Mouse (Mus musculus) stomach, embryonic 14.5 days (tissue): ENCODE results near the gene Kmt2d. TPM values are rescaled to one million over a fixed set of nuclear protein-coding genes. Genes with fewer than 3 reads are reported as not detected.
A peak's percentile ranks its signal among the peaks of the same experiment; 100 is the strongest.

Experiments used
- ATAC-seq: fragments of 200-750 bp; cut with Nextera tagmentation; 2 replicates; pipeline ENCODE4 v1.8.0; 2017; ENCODE audit warnings: low read depth, moderate TSS enrichment; ENCODE audit not compliant: insufficient number of reproducible peaks, insufficient read depth, low FRiP score
- H3K27ac ChIP-seq: fragments of 300-500 bp; sonication (generic); 2 replicates; pipeline ENCODE4 v1.5.1; 2014; ENCODE audit warnings: mild to moderate bottlenecking, low read length, moderate library complexity, mixed read lengths
- H3K27me3 ChIP-seq: fragments of 300-500 bp; sonication (generic); 2 replicates; pipeline ENCODE4 v1.6.1; 2014; ENCODE audit warnings: low read length, control low read depth, mixed read lengths; ENCODE audit not compliant: control insufficient read depth, insufficient read depth
- H3K36me3 ChIP-seq: fragments of 300-500 bp; sonication (generic); 2 replicates; pipeline ENCODE4 v1.6.1; 2014; ENCODE audit warnings: mild to moderate bottlenecking, control low read depth, low read length, moderate library complexity, mixed read lengths; ENCODE audit not compliant: control insufficient read depth, insufficient read depth
- H3K4me1 ChIP-seq: fragments of 300-500 bp; sonication (generic); 2 replicates; pipeline ENCODE4 v1.6.1; 2014; ENCODE audit warnings: low read length, control low read depth, mixed read lengths; ENCODE audit not compliant: control insufficient read depth, insufficient read depth
- H3K4me2 ChIP-seq: fragments of 300-500 bp; sonication (generic); replicated peaks from 2 replicates; pipeline ENCODE4 v1.6.1; 2014; ENCODE audit warnings: low read depth, low read length, control low read depth
- H3K4me3 ChIP-seq: fragments of 300-500 bp; sonication (generic); 2 replicates; pipeline ENCODE4 v1.5.1; 2014; ENCODE audit warnings: low read depth, low read length, control low read depth
- H3K9ac ChIP-seq: fragments of 300-500 bp; sonication (generic); replicated peaks from 2 replicates; pipeline ENCODE4 v1.6.1; 2014; ENCODE audit warnings: low read depth, mild to moderate bottlenecking, control low read depth, low read length, moderate library complexity, mixed read lengths
- H3K9me3 ChIP-seq: fragments of 300-500 bp; sonication (generic); 2 replicates; pipeline ENCODE4 v1.6.1; 2016; ENCODE audit warnings: low read depth, low read length, control low read depth; ENCODE audit not compliant: control insufficient read depth
- WGBS: fragments of 180-500 bp; shearing (Covaris S2); extraction: QIAGEN DNeasy Blood & Tissue Kit; methylation state at CpG from one replicate; pipeline ENCODE4 v1.1.7; 2014; 5-methylcytosine and 5-hydroxymethylcytosine counted together
- polyA plus RNA-seq: library from polyadenylated mRNA; unstranded; fragments of >200 nt; fragmentation: Nextera tagmentation; extraction: Ambion mirVana; gene quantifications from 2 replicates; pipeline ENCODE4 v1.2.1, GENCODE M21; 2014

The Kmt2d gene
- polyA plus RNA-seq, 1 experiment from 2014 or later, result 21.4 TPM

DNA sequence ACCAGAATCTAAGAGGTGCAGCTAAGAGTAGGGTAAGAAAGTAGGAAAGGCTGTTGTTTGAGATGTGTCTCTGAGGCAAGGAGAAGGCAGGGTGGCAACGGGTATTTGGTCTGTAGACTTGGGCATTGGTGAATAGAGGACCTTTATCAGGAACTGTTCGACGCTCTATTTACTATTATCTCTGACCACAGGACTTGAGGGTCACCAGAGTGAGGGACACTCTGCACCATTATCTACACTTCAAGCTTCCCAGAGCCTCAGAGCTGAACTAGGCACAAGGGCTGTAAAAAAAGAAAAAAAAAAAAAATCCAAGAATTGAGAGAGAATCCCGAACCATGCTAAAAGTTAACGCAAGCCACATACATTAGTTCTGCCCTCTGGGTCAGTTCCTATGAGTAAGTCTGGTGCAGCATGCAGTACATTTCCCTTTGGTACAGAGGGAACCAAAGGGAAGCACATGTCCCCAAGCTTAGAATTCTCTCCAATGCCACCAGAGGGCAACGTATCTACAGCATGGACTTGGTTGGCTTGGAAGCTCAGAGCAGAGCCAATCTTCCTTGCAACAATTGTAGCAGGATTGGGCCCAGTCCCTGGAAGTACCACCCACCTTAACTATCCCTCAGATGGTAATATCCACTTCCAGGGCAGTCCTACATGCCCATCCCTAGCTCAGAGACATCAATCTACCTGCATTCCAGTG is 21.1 kb upstream of the Kmt2d start:
- peaks cover 19% of the 10 kb centered on the region for H3K4me1 ChIP-seq
- H3K27me3 ChIP-seq, result peaks cover 31% of the 10 kb centered on the region
- no peaks in the 10 kb centered on the region for H3K9me3 ChIP-seq
- H3K36me3 ChIP-seq, result no peaks in the 10 kb centered on the region
- no peak overlapping the region for H3K27ac ChIP-seq
- 37% methylated on average over 6 of the region's 6 CpGs for WGBS
- no peak overlapping the region for H3K4me3 ChIP-seq
- H3K4me2 ChIP-seq, result no peak overlapping the region
- ATAC-seq, result peak; percentile 53; the same call in 1 of the 2 replicates
- H3K9ac ChIP-seq, result no peak overlapping the region

DNA sequence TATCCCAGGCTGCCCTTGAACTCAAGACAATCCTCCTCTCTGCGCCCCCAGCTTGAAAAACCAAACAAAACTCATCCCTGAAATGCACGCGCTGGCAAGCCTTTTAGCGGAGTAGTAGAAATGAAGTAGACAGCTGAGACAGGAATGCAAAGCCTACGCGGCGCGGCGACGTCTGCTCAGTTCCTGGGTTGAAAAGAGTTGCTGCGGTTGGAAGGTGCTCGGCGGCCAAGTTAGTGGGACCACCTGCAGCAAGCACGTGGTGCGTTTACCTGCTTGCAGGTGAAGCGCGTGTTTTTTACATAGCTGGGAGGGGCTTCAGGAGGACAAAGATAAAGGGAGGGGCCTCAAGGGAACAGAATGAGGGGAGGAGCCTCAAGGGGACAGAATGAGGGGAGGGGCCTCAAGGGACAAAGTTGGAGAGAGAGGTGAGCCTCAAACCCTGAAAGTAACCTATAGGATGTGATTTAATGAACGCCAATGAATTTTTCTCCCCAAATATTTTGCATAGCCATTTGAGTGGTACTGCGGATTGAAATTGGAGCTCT is 20.3 kb upstream of the Kmt2d start:
- 11% methylated on average over 19 of the region's 19 CpGs for WGBS
- H3K36me3 ChIP-seq, result no peaks in the 10 kb centered on the region
- H3K27me3 ChIP-seq, result peaks cover 24% of the 10 kb centered on the region
- H3K4me2 ChIP-seq, result peak overlapping the region; percentile 23
- H3K9me3 ChIP-seq, result no peaks in the 10 kb centered on the region
- H3K27ac ChIP-seq, result no peak overlapping the region
- peaks cover 19% of the 10 kb centered on the region for H3K4me1 ChIP-seq
- ATAC-seq, result no peak
- peak overlapping the region; percentile 3; the same call in 1 of the 2 replicates for H3K4me3 ChIP-seq
- no peak overlapping the region for H3K9ac ChIP-seq

- WGBS, result 79% methylated on average over 7 of the region's 7 CpGs
- Histone ChIP-seq H3K27me3 (no peaks in the 10 kb centered on the region), H3K9ac (no peak overlapping the region), H3K36me3 (no peaks in the 10 kb centered on the region), H3K27ac (no peak overlapping the region), H3K9me3 (no peaks in the 10 kb centered on the region), H3K4me2 (no peak overlapping the region), H3K4me3 (no peak overlapping the region), H3K4me1 (no peaks in the 10 kb centered on the region)
- ATAC-seq, result no peak
These were observed 16.5 kb upstream of the Kmt2d start for GRCm38 (mm10) chr15:98887526-98887925.

- Histone ChIP-seq H3K36me3 (no peaks in the 10 kb centered on the region), H3K4me1 (0 out of 2 replicates have a peak, but pooled peaks cover under 1% of the 10 kb centered on the region), H3K4me3 (no peak overlapping the region), H3K4me2 (no peak overlapping the region), H3K27me3 (no peaks in the 10 kb centered on the region), H3K9ac (no peak overlapping the region), H3K27ac (no peak overlapping the region), H3K9me3 (no peaks in the 10 kb centered on the region)
- WGBS, result 53% methylated on average over 8 of the region's 8 CpGs
- no peak for ATAC-seq
These were observed 15.8 kb upstream of the Kmt2d start for GRCm38 (mm10) chr15:98886667-98887387.

DNA sequence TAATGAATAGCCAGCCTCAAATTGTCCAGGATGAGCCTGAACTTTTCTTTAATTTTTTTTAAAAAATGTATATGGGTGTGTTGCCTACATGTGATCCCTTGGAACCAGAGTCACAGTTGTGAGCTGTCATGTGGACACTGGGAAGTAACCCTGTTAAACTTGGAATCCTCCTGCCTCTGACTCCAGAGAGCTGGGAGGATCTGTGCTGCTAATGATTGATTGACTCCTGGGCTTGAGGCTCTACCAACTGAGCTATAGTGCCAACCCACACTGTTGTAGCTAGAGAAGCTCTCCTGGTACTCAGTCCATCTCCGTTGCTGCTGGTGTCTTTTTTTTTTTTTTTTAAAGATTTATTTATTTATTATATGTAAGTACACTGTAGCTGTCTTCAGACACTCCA is 13.1 kb upstream of the Kmt2d start:
- H3K9ac ChIP-seq, result no peak overlapping the region
- H3K4me1 ChIP-seq, result 0 out of 2 replicates have a peak, but pooled peaks cover 5% of the 10 kb centered on the region
- no peaks in the 10 kb centered on the region for H3K27me3 ChIP-seq
- no peak for ATAC-seq
- 33% methylated on average over 1 of the region's 1 CpGs for WGBS
- no peaks in the 10 kb centered on the region for H3K9me3 ChIP-seq
- H3K36me3 ChIP-seq, result no peaks in the 10 kb centered on the region
- no peak overlapping the region for H3K27ac ChIP-seq
- no peak overlapping the region for H3K4me3 ChIP-seq
- no peak overlapping the region for H3K4me2 ChIP-seq

DNA sequence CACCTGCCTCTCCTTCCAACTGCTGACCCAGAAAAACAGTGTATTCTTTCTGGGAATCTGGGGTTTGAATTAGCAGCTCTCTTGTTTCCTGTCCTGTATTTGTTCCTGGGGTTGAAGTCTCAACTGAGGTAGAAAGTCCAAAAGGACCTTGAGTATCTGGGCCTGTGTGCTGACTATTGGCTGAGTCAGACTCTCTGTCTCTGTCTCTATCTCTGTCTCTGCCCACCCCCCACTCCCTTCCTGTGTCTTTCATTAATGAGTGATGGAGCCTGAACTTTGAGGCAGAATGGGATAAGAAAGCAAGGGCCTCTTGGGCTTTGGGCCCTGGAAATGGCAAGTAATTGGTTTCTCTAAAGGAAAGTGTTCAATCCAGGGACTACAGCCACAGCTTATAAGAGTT is 12.7 kb upstream of the Kmt2d start:
- no peak for ATAC-seq
- Histone ChIP-seq H3K9me3 (no peaks in the 10 kb centered on the region), H3K4me3 (no peak overlapping the region), H3K4me2 (no peak overlapping the region), H3K36me3 (no peaks in the 10 kb centered on the region), H3K4me1 (0 out of 2 replicates have a peak, but pooled peaks cover 5% of the 10 kb centered on the region), H3K27me3 (no peaks in the 10 kb centered on the region), H3K9ac (no peak overlapping the region), H3K27ac (no peak overlapping the region)

GRCm38 (mm10) chr15:98881656-98882008 is 10.6 kb upstream of the Kmt2d start:
- peak overlapping the region; percentile 81 for H3K4me2 ChIP-seq
- H3K36me3 ChIP-seq, result no peaks in the 10 kb centered on the region
- peak; percentile 26; the same call in 1 of the 2 replicates for ATAC-seq
- H3K4me1 ChIP-seq, result 0 out of 2 replicates have a peak, but pooled peaks cover 5% of the 10 kb centered on the region
- H3K27ac ChIP-seq, result peak overlapping the region; percentile 28; the same call in 1 of the 2 replicates
- H3K27me3 ChIP-seq, result no peaks in the 10 kb centered on the region
- peak overlapping the region; percentile 69 for H3K4me3 ChIP-seq
- 4% methylated on average over 5 of the region's 5 CpGs for WGBS
- no peaks in the 10 kb centered on the region for H3K9me3 ChIP-seq
- no peak overlapping the region for H3K9ac ChIP-seq

GRCm38 (mm10) chr15:98880978-98881655 is 10.1 kb upstream of the Kmt2d start:
- Histone ChIP-seq H3K27ac (peak overlapping the region; percentile 40; the same call in 1 of the 2 replicates), H3K4me1 (0 out of 2 replicates have a peak, but pooled peaks cover 5% of the 10 kb centered on the region), H3K27me3 (no peaks in the 10 kb centered on the region), H3K9me3 (no peaks in the 10 kb centered on the region), H3K4me2 (peak overlapping the region; percentile 81), H3K9ac (peak overlapping the region; percentile 49), H3K36me3 (no peaks in the 10 kb centered on the region), H3K4me3 (peak overlapping the region; percentile 69)
- peak; percentile 98 for ATAC-seq
- under 1% methylated on average over 47 of the region's 48 CpGs for WGBS
